Mouse (Mus musculus) urinary bladder, adult 2 months (tissue): ENCODE results near the gene Gm49510. TPM values are rescaled to one million over a fixed set of nuclear protein-coding genes. Genes with fewer than 3 reads are reported as not detected.

Source experiments
- DNase-seq: peaks from one replicate; pipeline ENCODE4 v3.0.0; 2022; ENCODE audit warnings: low spot score
- polyA plus RNA-seq: library from polyadenylated mRNA; depleted of rRNA; stranded (reverse); fragments of >200 nt; gene quantifications from 2 replicates; pipeline ENCODE4 v1.2.3, GENCODE M21; 2012; rRNA removed

The Gm49510 gene
- polyA plus RNA-seq: 0.04 and 0.06 TPM in 2 replicates

DNA sequence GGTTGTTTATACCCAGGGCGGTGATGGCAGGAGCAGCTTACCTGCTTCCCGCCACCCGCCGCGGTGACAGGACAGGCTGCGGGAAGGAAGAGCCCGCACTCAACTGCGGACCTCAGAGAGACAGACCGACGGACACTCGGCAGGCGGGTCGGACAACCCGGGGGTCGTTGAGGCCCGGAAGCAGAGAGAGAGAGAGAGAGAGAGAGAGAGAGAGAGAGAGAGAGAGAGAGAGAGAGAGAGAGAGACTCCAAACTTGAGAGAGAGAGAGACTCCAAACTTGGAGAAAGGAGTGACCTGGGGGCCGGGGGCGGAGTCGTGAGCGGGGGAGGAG, at the start of gene Gm49510:
Gene Gm49510 (plus strand): TSS at position 259 of the 331 bp plus-strand sequence.
- DNase-seq: no peak

DNA sequence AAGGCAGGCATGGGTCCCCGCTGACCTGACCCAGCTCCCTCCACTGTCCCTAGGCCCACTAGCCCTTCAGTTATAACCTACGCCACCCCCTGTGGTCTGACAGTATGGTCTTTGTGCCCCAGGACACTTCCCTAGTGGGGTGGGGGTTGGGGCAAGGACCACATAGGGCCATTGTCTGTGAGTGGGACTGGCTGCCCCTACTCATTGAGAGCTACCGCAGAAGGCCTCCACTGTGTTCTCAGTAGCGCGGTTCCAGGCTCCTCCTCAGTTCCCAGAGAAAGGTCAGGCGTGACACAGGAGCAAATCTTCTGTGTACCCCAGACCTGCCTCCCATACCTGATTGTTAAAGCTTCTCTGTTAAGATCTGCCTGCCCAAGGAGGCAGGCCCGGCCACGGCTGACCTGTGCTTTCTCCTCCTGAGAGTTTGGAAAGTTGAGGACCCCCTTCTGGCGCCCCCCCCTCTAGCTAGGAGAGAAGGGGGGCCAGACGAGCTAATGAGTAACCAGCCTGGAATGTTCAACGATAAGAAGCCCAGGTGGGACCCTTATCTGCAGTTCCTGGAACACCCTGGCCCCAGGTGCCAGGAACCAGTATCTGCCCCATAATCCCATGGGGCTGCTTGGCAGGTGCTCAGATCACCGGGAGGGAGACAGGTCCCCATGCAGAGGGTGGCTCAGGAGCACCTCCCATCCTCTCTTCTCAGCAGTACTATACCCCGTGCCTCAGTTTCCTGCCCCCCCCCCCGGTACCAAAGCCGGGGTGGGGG, 49.2 kb upstream of the Gm49510 start:
- DNase-seq: no peak

DNA sequence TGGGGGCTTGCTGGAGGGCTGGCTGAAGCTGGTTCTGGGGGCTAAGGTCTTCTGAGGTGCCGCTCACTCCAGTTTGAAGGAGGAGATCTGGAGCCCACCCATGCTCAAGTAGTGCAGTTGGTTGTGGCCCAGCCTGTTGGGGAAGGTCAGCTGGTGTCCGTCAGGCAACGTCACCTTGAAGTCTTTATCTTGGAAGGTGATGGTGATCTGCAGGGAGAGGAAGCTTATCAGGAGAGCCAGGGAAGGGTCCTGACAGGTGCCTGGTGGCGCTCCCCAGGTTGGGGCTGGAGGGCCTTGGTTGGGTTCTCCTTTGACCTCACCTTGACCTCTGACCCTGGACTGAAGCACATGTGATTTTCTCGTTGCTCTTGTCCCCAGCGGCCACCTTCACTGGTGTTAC, 48.5 kb upstream of the Gm49510 start:
- no peak for DNase-seq

DNA sequence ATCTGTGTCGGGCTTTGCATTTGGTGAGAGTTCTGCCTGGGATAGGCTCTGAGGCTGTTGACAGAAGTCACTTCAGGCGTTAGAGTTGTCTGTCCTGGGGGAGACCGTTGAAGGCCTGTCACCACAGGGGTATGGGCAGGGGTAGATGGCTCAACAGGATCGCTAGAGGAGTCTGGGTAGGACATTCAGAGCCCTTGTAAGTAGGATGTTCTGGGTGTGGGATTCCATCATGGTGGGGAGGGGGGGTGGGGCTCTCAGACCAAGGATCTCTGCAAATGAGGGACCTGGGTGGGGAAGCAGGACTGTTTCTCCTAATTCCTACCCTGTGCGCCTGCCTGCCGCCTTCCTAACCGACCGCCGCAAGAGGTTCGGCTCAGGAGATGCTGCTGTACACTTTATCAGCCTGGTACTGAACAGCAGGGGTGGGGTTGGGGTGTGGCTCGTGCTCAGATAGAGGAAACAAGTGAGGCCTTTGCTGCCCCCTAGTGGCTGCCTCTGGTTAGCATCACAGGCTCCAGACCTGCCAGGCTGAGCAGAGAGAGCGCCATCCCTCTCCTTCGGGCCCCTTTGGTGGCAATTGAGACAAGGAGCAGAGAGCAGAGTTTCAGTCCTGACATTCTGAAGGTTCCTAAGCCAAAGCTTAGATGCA, 47.8 kb upstream of the Gm49510 start:
- peak; percentile 82 for DNase-seq

DNA sequence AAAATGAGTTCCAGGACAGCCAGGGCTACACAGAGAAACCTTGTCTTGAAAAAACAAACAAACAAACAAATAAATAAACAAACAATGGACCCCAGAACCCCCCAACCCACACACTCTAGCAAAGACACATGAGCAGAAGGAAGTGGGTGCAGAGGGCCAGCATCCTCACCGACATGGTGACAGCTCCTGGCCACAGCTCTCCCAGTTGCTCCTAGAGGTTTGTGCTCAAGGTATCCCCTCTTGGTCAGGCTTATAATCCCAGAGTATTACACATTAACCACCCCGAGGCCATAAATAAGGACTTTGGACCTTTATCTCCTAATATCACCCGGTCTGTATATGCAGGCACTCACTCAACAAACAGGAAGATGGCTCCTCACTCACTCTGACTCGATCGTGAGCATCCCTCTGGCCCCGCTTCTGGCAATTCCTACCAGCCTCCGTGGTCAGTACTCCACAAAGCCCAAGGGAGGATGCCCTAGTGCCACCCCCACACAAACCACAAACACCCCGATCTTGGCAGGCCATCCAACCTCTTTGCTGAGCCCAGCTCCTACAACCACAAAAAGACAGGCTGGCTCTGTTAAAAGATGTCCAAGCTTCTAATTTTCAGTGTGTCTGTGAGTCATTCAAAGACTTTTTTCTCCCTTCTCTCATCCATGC, 44.0 kb upstream of the Gm49510 start, which contains the start of gene Lgals2:
Gene Lgals2 (minus strand): TSS at position 227 of the 663 bp plus-strand sequence.
- DNase-seq: no peak

DNA sequence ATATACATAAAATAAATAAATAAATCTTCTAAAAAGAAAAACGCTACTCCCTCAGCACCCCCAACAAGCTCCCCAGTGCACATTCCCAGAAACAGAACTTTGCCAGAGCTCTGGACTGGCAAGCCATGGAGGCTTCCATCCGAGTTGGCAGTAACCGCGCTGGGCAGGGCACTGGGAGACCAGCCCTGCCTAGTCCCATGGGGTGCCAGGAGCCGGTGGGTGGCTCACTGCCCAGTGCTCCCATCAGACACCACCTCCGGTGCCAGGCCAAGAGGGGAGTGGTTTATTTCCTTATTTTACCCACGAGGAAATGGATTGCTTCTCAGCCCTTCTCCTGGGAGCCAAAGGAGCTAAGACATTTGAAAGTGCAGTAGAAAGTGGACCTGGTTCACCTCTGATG, 42.5 kb upstream of the Gm49510 start:
- DNase-seq: no peak

DNA sequence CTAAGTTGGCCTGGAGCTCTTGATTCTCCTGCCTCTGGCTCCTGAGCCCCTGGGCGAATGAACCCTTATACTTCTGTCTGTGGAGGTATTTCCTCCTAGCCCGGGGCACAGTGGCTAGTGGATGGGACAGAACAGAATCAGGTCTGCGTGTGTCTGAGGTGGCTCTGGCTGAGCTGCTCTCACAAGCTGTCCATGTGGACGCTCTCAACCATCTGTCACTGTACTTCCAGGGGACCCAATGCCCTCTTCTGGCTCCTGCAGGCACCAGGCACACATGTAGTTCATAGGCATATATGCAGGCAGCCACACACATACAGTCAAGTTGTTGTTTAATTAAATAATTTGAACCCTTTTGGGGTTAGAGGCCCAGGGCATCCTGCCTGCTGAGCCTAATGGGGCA, 40.2 kb upstream of the Gm49510 start:
- no peak for DNase-seq

DNA sequence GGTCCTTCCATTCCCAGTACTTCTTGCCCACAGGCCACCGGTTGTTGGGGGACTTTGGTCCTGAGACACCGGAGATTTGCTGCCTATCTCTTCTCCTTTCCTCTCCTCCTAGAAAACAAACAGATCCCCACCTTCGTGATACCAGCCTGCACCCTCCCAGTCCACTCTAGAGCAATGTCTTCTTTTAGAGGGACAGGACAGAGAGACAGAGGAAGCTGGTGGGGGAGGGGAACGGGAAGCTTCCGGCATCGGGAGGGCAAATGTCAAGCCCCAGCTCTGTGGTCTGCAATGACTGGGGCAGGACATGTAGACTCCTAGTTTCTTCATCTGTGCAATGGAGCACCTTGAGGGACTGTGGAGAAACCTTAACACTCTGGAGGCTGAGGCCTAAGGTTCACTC, 39.8 kb upstream of the Gm49510 start:
- DNase-seq: no peak

DNA sequence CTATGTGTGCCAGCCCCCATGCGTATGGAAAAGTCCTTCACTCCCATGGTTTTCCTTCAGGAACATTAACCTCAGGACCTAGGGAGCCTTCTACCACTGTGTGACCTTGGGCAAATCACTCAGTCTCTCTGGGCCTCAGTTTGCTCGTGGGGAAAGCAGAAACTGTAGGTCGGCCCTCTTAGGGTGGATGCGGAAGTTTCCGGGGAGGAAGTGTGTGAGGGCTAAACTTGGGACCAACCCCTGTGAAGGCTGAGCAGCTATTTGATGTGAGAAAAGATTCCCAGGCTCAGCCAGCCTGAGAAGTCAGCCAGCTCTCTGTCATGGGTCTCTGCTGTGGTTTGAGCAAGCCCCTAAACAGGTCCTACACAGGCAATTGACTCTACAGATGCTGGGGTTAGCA, 37.2 kb upstream of the Gm49510 start:
- no peak for DNase-seq

DNA sequence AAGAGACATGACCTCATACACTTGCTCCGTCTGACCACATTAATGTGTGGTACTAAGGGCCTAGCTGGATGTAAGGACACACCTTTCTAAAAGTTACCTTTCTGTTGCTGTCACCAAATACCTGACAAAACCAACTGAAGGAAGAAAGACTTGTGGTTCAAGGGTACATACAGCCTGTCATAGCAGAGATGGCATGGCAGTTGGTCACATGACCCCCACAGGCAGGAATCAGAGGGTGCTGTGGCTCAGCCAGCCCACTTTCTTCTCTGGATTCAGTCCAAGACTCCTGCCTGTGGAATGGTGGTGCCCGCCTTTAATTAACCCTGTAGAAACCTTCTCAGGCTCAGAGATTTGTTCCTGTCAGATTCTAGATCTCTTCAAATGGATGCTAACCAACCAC, 36.3 kb upstream of the Gm49510 start:
- DNase-seq: no peak

DNA sequence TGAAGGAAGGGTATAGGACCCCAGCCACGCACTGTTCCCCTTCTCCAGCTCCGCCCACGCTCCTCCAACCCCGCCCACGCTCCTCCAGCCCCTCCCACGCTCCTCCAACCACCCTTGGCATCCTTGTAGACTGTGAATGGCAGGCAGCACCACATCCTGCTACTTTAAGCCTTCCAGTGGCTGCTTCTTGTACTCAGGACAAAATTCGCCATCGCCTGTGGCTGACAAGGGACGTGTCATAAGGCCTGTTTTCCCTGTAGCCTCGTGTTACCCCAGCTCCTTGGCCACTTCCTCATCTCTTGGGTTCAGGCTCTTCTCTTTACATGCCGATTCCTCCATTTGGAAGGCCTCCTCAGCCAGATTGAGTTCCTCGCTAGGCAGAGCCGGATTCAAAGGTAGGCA, 35.6 kb upstream of the Gm49510 start:
- no peak for DNase-seq

DNA sequence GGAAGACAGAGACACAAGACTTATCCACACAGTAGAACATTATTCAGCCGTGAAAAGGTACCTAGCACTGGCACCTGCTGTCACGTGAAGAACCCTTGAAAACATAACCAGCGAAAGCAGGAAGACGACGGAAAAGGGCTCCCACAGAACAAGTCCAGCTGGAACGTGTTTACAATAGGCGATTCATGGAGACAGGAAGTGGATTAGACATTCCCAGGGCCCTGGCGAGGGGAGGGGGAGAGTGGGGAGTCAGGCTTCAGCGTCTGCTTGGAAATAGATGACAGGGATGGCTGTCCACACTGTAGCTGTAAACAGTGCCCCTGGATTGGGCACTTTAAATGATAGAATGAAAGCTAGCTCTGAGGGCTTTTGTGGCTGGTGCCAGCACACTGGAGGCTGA, 31.1 kb upstream of the Gm49510 start:
- no peak for DNase-seq

DNA sequence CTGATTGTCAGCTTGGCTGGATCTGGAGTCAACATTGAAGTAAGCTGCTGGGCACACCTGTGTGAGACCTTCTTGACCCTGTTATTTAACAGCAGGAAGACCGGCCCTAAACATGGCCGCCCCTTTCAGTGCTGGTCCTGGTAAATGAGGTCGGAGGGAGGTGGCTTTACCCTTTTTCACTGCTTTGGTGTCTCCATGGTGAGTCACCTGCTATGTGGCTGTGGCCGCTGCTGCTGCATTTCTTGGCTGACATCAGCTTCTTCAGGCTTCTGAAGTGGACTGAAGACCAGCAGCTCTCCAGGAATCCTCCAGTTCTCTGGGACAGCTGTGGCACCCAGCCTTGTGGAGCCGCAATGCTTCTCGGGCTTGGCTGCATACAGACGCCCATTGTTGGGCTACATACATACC, 30.6 kb upstream of the Gm49510 start:
- DNase-seq: no peak

DNA sequence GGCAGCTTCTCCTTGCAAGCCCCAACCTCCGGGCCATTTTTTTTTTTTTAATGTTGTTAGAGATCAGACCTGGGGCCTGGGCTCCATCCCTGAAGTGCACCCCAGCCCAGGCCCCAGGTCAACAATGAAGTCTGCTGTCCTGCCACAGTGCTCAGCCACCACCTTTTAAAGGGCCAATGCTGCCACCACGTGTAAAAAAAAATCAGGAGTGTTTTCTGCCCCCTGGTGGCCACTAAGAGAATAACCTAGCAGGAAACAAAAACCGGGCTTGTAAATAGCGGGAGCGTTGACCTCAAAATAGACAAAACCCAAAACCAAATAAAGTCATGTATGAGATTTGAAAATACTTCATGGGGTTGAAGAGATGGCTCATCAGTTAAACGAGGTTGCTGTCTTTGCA, 29.7 kb upstream of the Gm49510 start:
- DNase-seq: no peak

DNA sequence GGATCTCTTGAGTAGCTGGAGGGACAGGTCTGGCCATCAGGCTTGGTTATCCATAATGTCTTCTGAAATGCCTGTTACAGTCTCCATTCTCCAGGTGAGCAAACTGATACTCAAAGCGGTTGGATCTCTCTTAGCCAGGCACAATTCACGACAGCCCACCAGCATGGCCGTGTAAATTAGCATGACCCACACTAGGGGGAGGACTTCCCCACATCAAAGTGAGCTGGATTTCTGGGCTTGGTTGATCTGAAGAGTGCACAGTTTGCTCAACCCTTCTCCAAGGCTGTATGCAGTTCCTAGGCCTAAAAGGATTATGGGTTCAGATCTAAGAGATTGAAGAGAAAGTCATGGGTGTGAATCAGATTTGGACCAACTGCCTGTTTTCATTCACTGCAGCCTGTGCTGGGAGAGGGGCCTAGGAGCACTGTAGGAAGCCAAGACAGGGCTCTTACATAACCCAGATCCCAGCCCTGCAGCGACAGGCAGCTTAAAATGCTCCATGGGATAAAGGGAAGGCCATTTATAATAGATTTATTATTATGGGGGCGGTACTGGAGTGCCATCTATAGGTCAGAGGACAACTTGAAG, 27.4 kb upstream of the Gm49510 start:
- no peak for DNase-seq

DNA sequence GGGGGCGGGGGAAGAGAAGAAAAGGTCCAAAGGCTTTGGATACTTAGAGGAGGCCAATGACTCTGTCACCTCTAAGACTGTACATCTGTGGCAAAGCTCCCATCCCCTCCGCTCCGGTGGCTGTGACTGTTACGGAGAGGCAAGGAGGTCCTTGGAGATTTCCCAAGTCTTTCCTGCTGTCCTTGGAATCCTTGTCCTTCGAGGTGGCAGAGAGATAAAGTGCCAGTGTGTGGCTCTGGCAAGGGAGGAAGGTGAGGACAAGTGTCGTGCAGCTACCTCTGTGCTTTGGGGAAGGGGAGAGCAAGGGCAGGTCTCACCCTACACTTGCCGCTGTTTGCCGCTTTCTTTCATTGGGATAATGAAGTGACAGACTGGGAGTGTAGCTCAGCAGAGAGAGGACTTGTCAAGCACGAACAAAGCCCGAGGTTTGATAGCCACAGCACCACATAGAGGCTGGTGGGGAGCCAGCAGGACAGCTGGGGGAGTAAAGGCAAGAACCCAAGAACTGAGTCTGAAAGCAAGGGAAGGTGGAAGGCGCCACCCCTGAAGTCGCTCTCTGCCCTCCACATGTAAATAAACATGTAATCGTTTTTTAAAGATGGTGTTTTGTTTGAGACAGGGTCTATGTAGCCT, 25.5 kb upstream of the Gm49510 start:
- DNase-seq: no peak

DNA sequence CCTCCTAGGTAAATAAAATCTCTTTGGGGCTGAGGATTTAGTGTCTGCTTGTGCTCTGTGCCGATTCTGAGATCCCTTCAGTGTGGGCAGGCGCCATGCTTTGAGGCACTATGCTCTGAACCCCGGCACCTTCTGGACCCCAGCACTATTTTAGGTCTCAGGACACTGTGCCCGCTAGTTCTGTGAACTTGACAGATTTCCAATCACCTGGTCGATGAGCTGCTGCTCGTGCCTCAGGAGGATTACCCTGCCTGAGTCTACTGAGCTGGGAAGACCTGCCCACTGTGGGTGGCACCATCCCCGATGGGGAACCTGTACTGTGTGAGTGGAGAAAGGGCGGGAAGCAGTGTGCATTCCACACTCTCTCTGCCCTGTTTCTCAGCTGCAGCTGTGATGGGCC, 24.5 kb upstream of the Gm49510 start:
- no peak for DNase-seq

DNA sequence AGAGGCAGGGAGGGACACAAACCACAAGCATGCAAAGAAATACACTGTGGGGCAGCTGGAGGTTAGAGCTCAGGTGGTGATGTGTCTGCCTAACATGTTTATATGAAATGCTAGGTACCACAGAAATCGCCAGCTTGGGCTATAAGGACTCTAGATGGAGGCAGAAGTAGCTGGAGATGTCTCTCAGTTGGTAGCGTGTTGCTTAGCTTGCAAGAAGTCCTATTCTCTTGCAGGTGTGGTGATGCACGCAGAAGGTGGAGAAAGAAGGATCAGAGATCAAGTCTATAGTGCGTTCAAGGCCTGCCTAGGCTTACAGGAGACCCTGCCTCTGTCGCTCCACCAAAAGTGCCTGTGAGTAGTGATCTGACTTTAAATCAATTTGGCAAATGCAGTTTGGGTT, 23.9 kb upstream of the Gm49510 start:
- no peak for DNase-seq

DNA sequence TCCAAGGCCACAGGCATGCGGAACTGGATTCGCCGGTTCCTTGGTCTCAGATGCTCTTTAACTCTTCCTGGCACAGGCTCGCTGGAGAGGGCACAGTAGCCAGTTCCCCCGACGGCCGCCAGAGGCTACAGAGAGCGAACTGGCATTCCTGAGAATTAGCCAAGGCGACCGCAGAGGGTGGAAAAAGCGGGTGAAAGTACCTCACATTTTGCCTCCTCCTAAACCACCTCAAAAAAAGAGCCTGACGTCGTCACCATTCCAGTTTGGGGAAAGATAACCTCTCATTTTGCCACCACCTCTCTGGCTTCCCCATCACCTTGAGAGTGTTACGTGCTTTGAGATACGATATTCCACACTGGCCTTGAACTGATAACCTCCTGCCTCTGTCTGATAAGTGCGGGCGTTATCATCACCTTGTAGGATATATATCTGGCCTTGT, 23.2 kb upstream of the Gm49510 start:
- DNase-seq: peak; percentile 67

DNA sequence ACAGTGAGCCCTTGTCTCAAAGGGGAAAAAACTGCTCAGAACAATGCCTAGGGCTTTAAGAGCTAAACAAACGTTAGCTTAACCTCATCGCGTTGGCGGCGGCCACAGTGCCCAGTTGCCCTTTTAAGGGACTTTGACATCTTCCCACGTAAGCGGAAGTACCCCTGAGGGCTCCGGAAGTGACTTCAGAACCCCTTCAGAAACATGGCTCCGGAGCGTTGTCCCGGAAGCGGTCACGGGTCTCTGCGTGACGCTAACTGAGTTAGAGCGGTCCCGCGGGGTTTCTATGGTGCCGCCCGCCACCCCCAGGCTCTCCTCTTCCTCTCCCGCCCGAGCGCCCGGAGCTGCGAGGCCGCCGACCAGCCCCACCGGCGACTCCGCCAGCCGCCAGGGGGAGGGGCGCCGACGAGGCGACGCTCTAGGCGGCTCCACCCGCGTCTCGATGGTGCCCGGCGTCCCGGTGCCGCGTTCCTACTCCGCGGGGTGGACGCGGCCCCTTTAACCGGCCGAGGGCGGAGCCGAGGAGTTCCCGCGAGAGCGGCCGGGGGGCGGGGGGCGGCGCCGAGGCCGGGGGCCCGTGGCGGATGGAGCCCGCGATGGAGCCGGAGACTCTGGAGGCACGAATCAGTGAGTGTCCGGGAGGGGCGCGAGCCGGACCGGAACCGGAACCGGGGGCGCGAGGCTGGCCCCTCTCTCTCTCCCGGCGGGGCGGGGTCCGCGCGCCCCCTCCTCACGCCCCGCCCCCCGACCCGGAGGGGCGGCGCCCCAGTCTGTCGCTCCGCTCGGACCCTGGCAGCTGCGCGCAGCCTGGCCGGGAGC, 22.3 kb upstream of the Gm49510 start, which contains the start of gene Gga1:
Gene Gga1 (plus strand): TSS at position 200 of the 819 bp plus-strand sequence.
- DNase-seq: peak; percentile 94

DNA sequence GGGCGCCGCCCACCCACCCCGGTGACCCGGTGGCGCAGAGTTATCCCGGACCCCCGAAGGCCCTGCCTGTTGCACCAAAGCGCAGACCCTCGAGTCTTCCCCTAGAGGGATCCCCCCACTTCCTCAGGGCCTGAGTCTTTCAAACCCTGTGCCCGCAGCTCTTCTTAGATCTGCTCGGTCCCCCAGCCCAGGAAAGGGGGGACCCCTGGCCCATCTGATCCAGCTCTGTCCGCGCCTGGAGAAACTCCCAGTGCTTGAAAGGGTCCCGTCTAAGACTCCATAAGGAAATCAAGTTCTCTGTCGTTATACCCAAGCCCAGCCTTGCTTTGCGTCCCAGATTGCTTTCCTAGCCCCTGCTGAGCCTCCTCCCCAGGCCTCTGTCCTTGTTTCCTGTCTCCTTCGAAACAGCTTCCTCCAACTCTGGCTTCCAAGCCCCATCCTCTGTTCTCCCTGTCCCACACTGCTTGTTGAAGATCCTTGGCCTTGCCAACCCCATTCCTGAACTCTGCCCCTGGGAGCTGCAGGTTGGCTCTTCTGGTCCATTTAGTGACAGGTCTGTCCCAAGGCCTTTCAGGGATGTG, 21.6 kb upstream of the Gm49510 start:
- no peak for DNase-seq
